Mouse (Mus musculus) thymus, adult 2 months (tissue): ENCODE measurements around the gene Capn11.

ENCODE experiments used
- CTCF ChIP-seq: fragments of 200-500 bp; IDR thresholded peaks from 2 replicates; pipeline ENCODE4 v1.5.1; 2012; ENCODE audit warnings: mild to moderate bottlenecking, control low read depth, low read length, moderate library complexity, borderline replicate concordance; ENCODE audit not compliant: control insufficient read depth, poor library complexity, insufficient read depth; ENCODE audit errors: extremely low read depth
- POLR2A ChIP-seq: fragments of 200-500 bp; IDR thresholded peaks from 2 replicates; pipeline ENCODE4 v1.6.1; 2012; ENCODE audit warnings: mild to moderate bottlenecking, low read length, control low read depth, moderate library complexity; ENCODE audit not compliant: control insufficient read depth, poor library complexity, insufficient read depth; ENCODE audit errors: extremely low read depth

GRCm38 (mm10) chr17:45599446-45600242, 59.5 kb downstream of the Capn11 start, which contains the start of gene Slc29a1:
- no peak for TF ChIP-seq CTCF
- no peak for TF ChIP-seq POLR2A
